Mouse (Mus musculus) MEL-GATA-1-ER (cell line): Measurements from ENCODE around the gene Htatip2.

Experiments used
- DNase-seq: peaks from one replicate; pipeline ENCODE4 v3.0.0-alpha.2; 2012; ENCODE audit warnings: low read depth; ENCODE audit errors: extremely low read depth

The Htatip2 gene

GRCm38 (mm10) chr7:49786618-49787382, 27.9 kb downstream of the Htatip2 start:
- no peak for DNase-seq

GRCm38 (mm10) chr7:49787383-49787645, 28.4 kb downstream of the Htatip2 start:
- no peak for DNase-seq

- DNase-seq, result no peak
Measured at GRCm38 (mm10) chr7:49794304-49794703, 35.4 kb downstream of the Htatip2 start.

GRCm38 (mm10) chr7:49797171-49797570, 38.3 kb downstream of the Htatip2 start:
- DNase-seq, result no peak

GRCm38 (mm10) chr7:49803511-49803910, 44.6 kb downstream of the Htatip2 start:
- no peak for DNase-seq

GRCm38 (mm10) chr7:49804638-49805165, 45.8 kb downstream of the Htatip2 start:
- DNase-seq, result no peak

- no peak for DNase-seq
Measured at GRCm38 (mm10) chr7:49805618-49806017, 46.7 kb downstream of the Htatip2 start.

GRCm38 (mm10) chr7:49807093-49807682, 48.3 kb downstream of the Htatip2 start:
- DNase-seq, result no peak

- DNase-seq, result no peak
Measured at GRCm38 (mm10) chr7:49807846-49808622, 49.1 kb downstream of the Htatip2 start.

- DNase-seq, result no peak
Measured at GRCm38 (mm10) chr7:49809100-49809499, 50.2 kb downstream of the Htatip2 start.

GRCm38 (mm10) chr7:49809562-49809961, 50.6 kb downstream of the Htatip2 start:
- no peak for DNase-seq

GRCm38 (mm10) chr7:49811346-49811745, 52.4 kb downstream of the Htatip2 start:
- DNase-seq, result no peak

GRCm38 (mm10) chr7:49819393-49819792, 60.5 kb downstream of the Htatip2 start:
- DNase-seq, result no peak

GRCm38 (mm10) chr7:49821370-49821769, 62.5 kb downstream of the Htatip2 start:
- no peak for DNase-seq

- no peak for DNase-seq
Measured at GRCm38 (mm10) chr7:49822028-49822427, 63.1 kb downstream of the Htatip2 start.
